Mouse (Mus musculus) erythroblast, adult 5-6 weeks (primary cell): ENCODE measurements around the gene Hs6st3. TPM values are rescaled to one million over a fixed set of nuclear protein-coding genes. Genes with fewer than 3 reads are reported as not detected.

ENCODE experiments used
- ATAC-seq: replicated peaks from 2 replicates; pipeline ENCODE4 v1.8.0; 2016; ENCODE audit warnings: moderate number of reproducible peaks, mild to moderate bottlenecking, moderate TSS enrichment, inconsistent platforms; ENCODE audit not compliant: poor library complexity, low FRiP score, severe bottlenecking
- total RNA-seq, 2 experiments: library from RNA; stranded (forward) in 1 of 2; stranded (reverse) in 1 of 2; fragments of 150-400 nt in 1 of 2; fragments of 200-764, 138-1000 nt in 1 of 2; gene quantifications; 2 replicates each; pipeline versions ENCODE4 v1.2.3 to v1.2.4; 2015 to 2017; ENCODE audit warnings: low replicate concordance in 2 of 2

Hs6st3 gene
- total RNA-seq, 2 experiments from 2014 or later: not detected

DNA sequence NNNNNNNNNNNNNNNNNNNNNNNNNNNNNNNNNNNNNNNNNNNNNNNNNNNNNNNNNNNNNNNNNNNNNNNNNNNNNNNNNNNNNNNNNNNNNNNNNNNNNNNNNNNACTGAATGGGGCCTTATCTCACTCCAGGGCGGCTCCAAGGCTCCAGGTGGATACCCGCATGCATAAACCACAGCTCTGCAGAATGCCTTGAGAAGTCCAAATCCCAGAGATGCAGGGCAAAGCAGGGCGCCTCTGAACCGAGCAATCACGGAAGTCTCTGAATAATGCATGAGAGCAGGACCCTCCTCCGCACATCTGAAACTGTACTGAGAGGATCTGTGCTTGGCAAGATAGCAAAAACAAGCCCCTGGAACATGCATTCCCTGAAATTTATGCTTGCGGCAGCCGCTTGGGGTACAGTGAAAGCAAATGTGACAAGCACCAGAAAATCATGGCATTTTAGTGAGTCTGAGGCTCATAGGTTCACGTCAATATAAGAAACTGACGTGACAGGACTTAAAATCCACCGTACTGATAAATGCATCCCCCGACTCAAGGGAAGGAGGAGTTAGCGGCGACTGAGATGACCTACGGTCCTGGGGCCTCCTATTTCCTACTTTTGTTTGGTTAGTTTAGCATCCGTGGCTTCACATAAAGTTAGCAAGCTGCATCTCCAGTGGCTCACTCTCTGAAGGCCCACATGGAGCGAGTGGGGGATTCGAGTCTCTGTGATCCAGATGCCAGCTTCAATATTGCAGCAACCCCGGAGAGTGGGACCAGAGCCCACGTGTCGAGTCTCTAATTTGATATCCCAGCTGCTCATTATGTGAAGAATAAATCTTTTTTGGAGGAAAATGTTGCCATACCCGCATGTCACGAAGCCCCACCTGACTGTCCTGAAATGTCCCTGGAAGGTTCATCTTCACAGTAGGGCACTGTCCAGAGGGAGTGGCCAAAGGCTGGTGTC lies 719.5 kb downstream of the Hs6st3 start:
- no peak for ATAC-seq

GRCm38 (mm10) chr14:119873617-119874016 lies 735.5 kb downstream of the Hs6st3 start:
- ATAC-seq: no peak

GRCm38 (mm10) chr14:119892922-119893321 lies 754.8 kb downstream of the Hs6st3 start:
- ATAC-seq: no peak

- ATAC-seq: no peak
Observed at GRCm38 (mm10) chr14:119895097-119895496, 757.0 kb downstream of the Hs6st3 start.

- no peak for ATAC-seq
Observed at GRCm38 (mm10) chr14:119895765-119896465, 757.8 kb downstream of the Hs6st3 start.

GRCm38 (mm10) chr14:119902486-119902885 lies 764.3 kb downstream of the Hs6st3 start:
- ATAC-seq: no peak

GRCm38 (mm10) chr14:119908032-119908675 lies 770.0 kb downstream of the Hs6st3 start:
- ATAC-seq: no peak

- no peak for ATAC-seq
Observed at GRCm38 (mm10) chr14:119914508-119914907, 776.4 kb downstream of the Hs6st3 start.

GRCm38 (mm10) chr14:119918281-119919034 lies 780.3 kb downstream of the Hs6st3 start:
- no peak for ATAC-seq

- no peak for ATAC-seq
Observed at GRCm38 (mm10) chr14:119919177-119919576, 781.0 kb downstream of the Hs6st3 start.

Other genes starting within 250 kb of the Hs6st3 start
- 0.42 TPM in 1 of 2 replicates, not detected in the other for gene Dzip1, start 212.9 kb upstream of the Hs6st3 start, total RNA-seq (2015; ENCODE audit: low replicate concordance)
- gene Dzip1, start 212.9 kb upstream of the Hs6st3 start, total RNA-seq (2017; ENCODE audit: low replicate concordance): 3.2 TPM in 1 of 2 replicates, not detected in the other
- gene Dnajc3, start 200.4 kb upstream of the Hs6st3 start, total RNA-seq (2015; ENCODE audit: low replicate concordance): 11.7 and 16.9 TPM in 2 replicates
- gene Dnajc3, start 200.4 kb upstream of the Hs6st3 start, total RNA-seq (2017; ENCODE audit: low replicate concordance): 25.9 and 29.4 TPM in 2 replicates
- not detected in 2 replicates for gene Uggt2, start 38.9 kb upstream of the Hs6st3 start, total RNA-seq (2015; ENCODE audit: low replicate concordance)
- gene Uggt2, start 38.9 kb upstream of the Hs6st3 start, total RNA-seq (2017; ENCODE audit: low replicate concordance): 2.2 TPM in 1 of 2 replicates, not detected in the other